Mouse (Mus musculus) midbrain, embryonic 12.5 days (tissue): ENCODE measurements around the gene 3110070M22Rik. TPM values are rescaled to one million over a fixed set of nuclear protein-coding genes. Genes with fewer than 3 reads are reported as not detected.
A peak's percentile ranks its signal among the peaks of the same experiment; 100 is the strongest.
"Not testable (repeated sequence)": the region's sequence is repeated elsewhere in the genome, so short reads cannot be mapped to it uniquely, and the experiment has no call there.

ENCODE experiments used
- ATAC-seq: fragments of 200-750 bp; cut with Nextera tagmentation; 2 replicates; pipeline ENCODE4 v1.8.0; 2017; ENCODE audit warnings: low read depth, moderate TSS enrichment, moderate library complexity; ENCODE audit not compliant: low FRiP score
- H3K27ac ChIP-seq: fragments of 300-500 bp; sonication (generic); replicated peaks from 2 replicates; pipeline ENCODE4 v1.5.1; 2016; ENCODE audit warnings: mild to moderate bottlenecking
- H3K27me3 ChIP-seq: fragments of 300-500 bp; sonication (generic); 2 replicates; pipeline ENCODE4 v1.6.1; 2016; ENCODE audit warnings: mild to moderate bottlenecking
- H3K36me3 ChIP-seq: fragments of 300-500 bp; sonication (generic); 2 replicates; pipeline ENCODE4 v1.6.1; 2016
- H3K4me1 ChIP-seq: fragments of 300-500 bp; sonication (generic); 2 replicates; pipeline ENCODE4 v1.6.1; 2016
- H3K4me2 ChIP-seq: fragments of 300-500 bp; sonication (generic); replicated peaks from 2 replicates; pipeline ENCODE4 v1.6.1; 2016; ENCODE audit warnings: mild to moderate bottlenecking, moderate library complexity
- H3K4me3 ChIP-seq: fragments of 300-500 bp; sonication (generic); 2 replicates; pipeline ENCODE4 v1.5.1; 2016; ENCODE audit warnings: mild to moderate bottlenecking
- H3K9ac ChIP-seq: fragments of 300-500 bp; sonication (generic); replicated peaks from 2 replicates; pipeline ENCODE4 v1.6.1; 2016; ENCODE audit warnings: mild to moderate bottlenecking, moderate library complexity
- H3K9me3 ChIP-seq: fragments of 300-500 bp; sonication (generic); 2 replicates; pipeline ENCODE4 v1.6.1; 2016; ENCODE audit warnings: mild to moderate bottlenecking
- WGBS: fragments of 180-500 bp; shearing (Covaris S2); methylation state at CpG from one replicate; pipeline ENCODE4 v1.1.7; 2016; 5-methylcytosine and 5-hydroxymethylcytosine counted together
- polyA plus RNA-seq: library from polyadenylated mRNA; unstranded; fragments of >200 nt; fragmentation: Nextera tagmentation; extraction: Ambion mirVana; gene quantifications from 2 replicates; pipeline ENCODE4 v1.2.1, GENCODE M21; 2016

The 3110070M22Rik gene
- polyA plus RNA-seq = 1.8 and 2.1 TPM in 2 replicates

GRCm38 (mm10) chr13:119487880-119488580 is at the start of gene 3110070M22Rik, which contains the start of gene Tmem267:
3110070M22Rik (minus strand) TSS chr13:119488383.
Tmem267 (plus strand) TSS chr13:119488039.
- ATAC-seq = no peak
- 77% methylated on average over 87 of the region's 87 CpGs for WGBS
- Histone ChIP-seq H3K4me1 (no peaks in the 10 kb centered on the region), H3K27me3 (no peaks in the 10 kb centered on the region), H3K9ac (no peak within 1 kb of the TSS), H3K4me3 (no peak within 1 kb of the TSS), H3K27ac (peak within 1 kb of the TSS; percentile 26), H3K9me3 (peaks cover 18% of the 10 kb centered on the region), H3K4me2 (peak within 1 kb of the TSS; percentile 22), H3K36me3 (peaks cover 25% of the 10 kb centered on the region)

GRCm38 (mm10) chr13:119494938-119495337 is 6.8 kb upstream of the 3110070M22Rik start:
- 96% methylated on average over 13 of the region's 22 CpGs for WGBS
- not testable (repeated sequence) for H3K9ac ChIP-seq, H3K36me3 ChIP-seq, H3K4me3 ChIP-seq, ATAC-seq, H3K27me3 ChIP-seq, H3K27ac ChIP-seq, H3K4me1 ChIP-seq, H3K4me2 ChIP-seq
- peaks cover 22% of the 10 kb centered on the region for H3K9me3 ChIP-seq

- ATAC-seq, H3K4me2 ChIP-seq, H3K36me3 ChIP-seq, H3K9ac ChIP-seq, H3K4me1 ChIP-seq, H3K27ac ChIP-seq, H3K27me3 ChIP-seq, H3K4me3 ChIP-seq: not testable (repeated sequence)
- H3K9me3 ChIP-seq = peaks cover 23% of the 10 kb centered on the region
- 92% methylated on average over 10 of the region's 10 CpGs for WGBS
Observed at GRCm38 (mm10) chr13:119492083-119492482, 3.9 kb upstream of the 3110070M22Rik start.

- Histone ChIP-seq H3K4me1 (no peaks in the 10 kb centered on the region), H3K27ac (0 out of 2 replicates have a peak overlapping the region, but pooled peaks have one; percentile 26), H3K36me3 (peaks cover 28% of the 10 kb centered on the region), H3K9ac (no peak overlapping the region), H3K27me3 (no peaks in the 10 kb centered on the region), H3K4me2 (peak overlapping the region; percentile 22), H3K4me3 (no peak overlapping the region), H3K9me3 (peaks cover 18% of the 10 kb centered on the region)
- WGBS = 52% methylated on average over 7 of the region's 7 CpGs
- ATAC-seq = no peak
Observed at GRCm38 (mm10) chr13:119487354-119487753, 829 bp downstream of the 3110070M22Rik start.

- Histone ChIP-seq H3K4me2 (no peak overlapping the region), H3K36me3 (peaks cover 64% of the 10 kb centered on the region)
- 89% methylated on average over 2 of the region's 2 CpGs for WGBS
Observed at GRCm38 (mm10) chr13:119477789-119478188, 10.4 kb downstream of the 3110070M22Rik start.

GRCm38 (mm10) chr13:119476631-119477030 is 11.6 kb downstream of the 3110070M22Rik start:
- Histone ChIP-seq H3K9ac (no peak overlapping the region), H3K4me2 (no peak overlapping the region), H3K36me3 (peaks cover 70% of the 10 kb centered on the region), H3K4me1 (no peaks in the 10 kb centered on the region), H3K27ac (no peak overlapping the region), H3K4me3 (no peak overlapping the region), H3K27me3 (no peaks in the 10 kb centered on the region), H3K9me3 (no peaks in the 10 kb centered on the region)
- 89% methylated on average over 9 of the region's 9 CpGs for WGBS
- ATAC-seq = no peak

More at GRCm38 (mm10) chr13:119477789-119478188, 10.4 kb downstream of the 3110070M22Rik start:
- ATAC-seq = no peak
- Histone ChIP-seq H3K9me3 (no peaks in the 10 kb centered on the region), H3K27ac (no peak overlapping the region), H3K4me1 (no peaks in the 10 kb centered on the region), H3K4me3 (no peak overlapping the region), H3K27me3 (no peaks in the 10 kb centered on the region), H3K9ac (no peak overlapping the region)

- H3K4me3 ChIP-seq = peak within 1 kb of the TSS; percentile 79
- H3K36me3 ChIP-seq = peaks cover 33% of the 10 kb centered on the region
- no peaks in the 10 kb centered on the region for H3K9me3 ChIP-seq
- 7% methylated on average over 57 of the region's 57 CpGs for WGBS
- H3K27me3 ChIP-seq = no peaks in the 10 kb centered on the region
- H3K4me2 ChIP-seq = peak within 1 kb of the TSS; percentile 70
- ATAC-seq = peak; percentile 95
- H3K9ac ChIP-seq = peak within 1 kb of the TSS; percentile 81
- peaks cover 19% of the 10 kb centered on the region for H3K4me1 ChIP-seq
- H3K27ac ChIP-seq = peak within 1 kb of the TSS; percentile 72
Observed at GRCm38 (mm10) chr13:119462596-119463560, 25.3 kb downstream of the 3110070M22Rik start, which contains the start of gene 4833420G17Rik. 4833420G17Rik (plus strand) TSS chr13:119462768.

GRCm38 (mm10) chr13:119461900-119462595 is 26.1 kb downstream of the 3110070M22Rik start:
- H3K9me3 ChIP-seq = no peaks in the 10 kb centered on the region
- no peaks in the 10 kb centered on the region for H3K27me3 ChIP-seq
- peaks cover 19% of the 10 kb centered on the region for H3K4me1 ChIP-seq
- H3K4me2 ChIP-seq = peak overlapping the region; percentile 70
- 8% methylated on average over 10 of the region's 10 CpGs for WGBS
- ATAC-seq = peak; percentile 78
- peaks cover 24% of the 10 kb centered on the region; the same call in 1 of the 2 replicates for H3K36me3 ChIP-seq
- H3K9ac ChIP-seq = peak overlapping the region; percentile 81; the same call in 1 of the 2 replicates
- H3K4me3 ChIP-seq = peak overlapping the region; percentile 79
- peak overlapping the region; percentile 72 for H3K27ac ChIP-seq

- H3K4me1 ChIP-seq = no peaks in the 10 kb centered on the region
- no peak overlapping the region for H3K27ac ChIP-seq
- H3K4me3 ChIP-seq = no peak overlapping the region
- no peak overlapping the region for H3K4me2 ChIP-seq
- peaks cover 38% of the 10 kb centered on the region for H3K36me3 ChIP-seq
- H3K27me3 ChIP-seq = no peaks in the 10 kb centered on the region
- no peak for ATAC-seq
- no peaks in the 10 kb centered on the region for H3K9me3 ChIP-seq
- 98% methylated on average over 7 of the region's 7 CpGs for WGBS
- H3K9ac ChIP-seq = no peak overlapping the region
Observed at GRCm38 (mm10) chr13:119456342-119456741, 31.8 kb downstream of the 3110070M22Rik start.

- Histone ChIP-seq H3K4me3 (no peak overlapping the region), H3K4me1 (no peaks in the 10 kb centered on the region), H3K27ac (no peak overlapping the region), H3K9ac (no peak overlapping the region), H3K4me2 (no peak overlapping the region), H3K9me3 (no peaks in the 10 kb centered on the region), H3K36me3 (peaks cover 51% of the 10 kb centered on the region), H3K27me3 (no peaks in the 10 kb centered on the region)
- ATAC-seq = no peak
Observed at GRCm38 (mm10) chr13:119455082-119455481, 33.1 kb downstream of the 3110070M22Rik start.

GRCm38 (mm10) chr13:119453563-119453962 is 34.6 kb downstream of the 3110070M22Rik start:
- no peaks in the 10 kb centered on the region for H3K27me3 ChIP-seq
- H3K36me3 ChIP-seq = peaks cover 47% of the 10 kb centered on the region
- 92% methylated on average over 4 of the region's 4 CpGs for WGBS
- no peak overlapping the region for H3K4me2 ChIP-seq
- no peak overlapping the region for H3K4me3 ChIP-seq
- no peak overlapping the region for H3K27ac ChIP-seq
- no peaks in the 10 kb centered on the region for H3K9me3 ChIP-seq
- H3K9ac ChIP-seq = no peak overlapping the region
- ATAC-seq = no peak
- no peaks in the 10 kb centered on the region for H3K4me1 ChIP-seq
